Comparison of ENCODE assay signal across 18 mouse cellular contexts in the genomic region with DNA sequence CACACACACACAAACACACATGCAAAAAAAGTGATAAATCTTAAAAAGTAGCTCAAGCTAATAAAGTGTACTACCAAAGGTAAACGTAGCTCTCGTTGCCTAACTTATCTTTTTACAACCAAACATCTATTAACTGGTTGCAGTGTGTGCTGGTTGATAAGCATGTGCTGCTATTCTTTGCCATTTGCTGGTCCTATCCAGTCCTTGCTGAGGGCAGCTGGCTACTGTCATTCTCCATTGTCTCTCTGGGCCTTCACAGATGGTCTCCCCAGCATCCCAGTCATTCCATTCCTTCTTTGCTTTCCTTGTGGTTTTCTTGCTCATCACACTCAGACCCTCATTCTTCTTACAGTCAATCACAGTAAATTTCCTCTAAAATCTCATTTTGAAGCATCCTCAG.
"Had no signal": no experiment of that assay in that cellular context is flagged by ENCODE, and none has a peak within 500 bp of the region (broad histone marks: within the 10 kb centered on the region; RNA-seq: fewer than 3 reads in every experiment).

No protein-coding gene starts in this region.

- H3K4me3 ChIP-seq: midbrain, embryonic 13.5 days; midbrain, embryonic 15.5 days; neural tube, embryonic 13.5 days; neural tube, embryonic 15.5 days; stomach, embryonic 15.5 days had no signal

- H3K27me3 ChIP-seq: midbrain, embryonic 13.5 days; midbrain, embryonic 15.5 days; neural tube, embryonic 13.5 days; neural tube, embryonic 15.5 days; stomach, embryonic 15.5 days had no signal

- H3K4me1 ChIP-seq: midbrain, embryonic 13.5 days; midbrain, embryonic 15.5 days; neural tube, embryonic 13.5 days; neural tube, embryonic 15.5 days; stomach, embryonic 15.5 days had no signal

- H3K9ac ChIP-seq: liver, embryonic 14.5 days; lung, embryonic 14.5 days; midbrain, embryonic 13.5 days; midbrain, embryonic 15.5 days; neural tube, embryonic 13.5 days; neural tube, embryonic 15.5 days; stomach, embryonic 15.5 days had no signal

- H3K27ac ChIP-seq: liver, embryonic 14.5 days; midbrain, embryonic 13.5 days; midbrain, embryonic 15.5 days; neural tube, embryonic 13.5 days; neural tube, embryonic 15.5 days; stomach, embryonic 15.5 days; stomach, postnatal 0 days had no signal

- H3K4me2 ChIP-seq: lung, embryonic 14.5 days; midbrain, embryonic 11.5 days; midbrain, embryonic 13.5 days; midbrain, embryonic 15.5 days; neural tube, embryonic 13.5 days; neural tube, embryonic 15.5 days; stomach, embryonic 15.5 days had no signal

- H3K36me3 ChIP-seq: midbrain, embryonic 13.5 days; midbrain, embryonic 15.5 days; neural tube, embryonic 13.5 days; neural tube, embryonic 15.5 days; stomach, embryonic 15.5 days had no signal

- DNase-seq: lung, adult 18-20 months; lung, embryonic 14.5 days; lung, postnatal 10 days; lung, postnatal 4 days; retina, postnatal 1 day; right cerebral cortex, adult 18-20 months; right cerebral cortex, postnatal 25 days; thymus, adult 2 months; thymus, postnatal 25 days; thymus, postnatal 4 days had no signal
